Mouse (Mus musculus): ENCODE measurements around the gene Olfm1. TPM values are rescaled to one million over a fixed set of nuclear protein-coding genes. Genes with fewer than 3 reads are reported as not detected.

Gene Olfm1
- total and polyA plus RNA-seq, 3 experiments = 0.20 to 1.3 (median 0.34) TPM

DNA sequence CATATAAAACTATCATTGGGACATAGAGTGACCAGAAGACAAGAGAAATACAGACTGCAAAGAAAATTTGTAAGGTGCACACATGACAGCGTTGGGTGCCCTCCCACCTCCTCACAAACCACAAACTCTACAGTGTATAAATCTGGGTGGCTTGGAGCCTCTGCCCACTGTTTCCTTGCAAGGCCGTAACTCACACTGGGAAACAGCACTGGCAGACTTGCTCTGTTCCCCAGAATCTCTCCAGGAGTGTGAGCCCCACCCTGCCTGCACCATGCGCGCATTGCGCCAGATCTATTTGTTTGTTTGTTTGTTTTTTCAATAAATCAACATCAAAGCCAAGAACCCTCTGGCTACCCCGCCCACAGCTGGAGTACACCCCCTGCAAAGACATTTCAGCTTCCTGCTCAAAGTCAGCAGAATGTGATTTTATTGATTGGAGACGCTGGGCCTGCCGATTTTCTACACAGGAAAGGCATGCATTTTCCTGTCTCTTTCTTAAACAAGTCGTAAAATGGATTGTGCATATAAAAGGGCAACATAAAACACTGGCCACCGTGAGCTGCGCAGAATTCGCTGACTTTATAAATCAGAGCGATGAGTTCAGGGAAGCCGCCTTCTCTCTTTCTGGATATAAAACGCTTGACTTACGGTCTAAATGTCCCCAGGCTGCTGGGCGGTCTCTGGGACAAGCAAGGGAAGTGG lies 48.9 kb downstream of the Olfm1 start:
- H3K4me2 ChIP-seq (ENCODE audit: insufficient read depth, low read depth, poor library complexity, severe bottlenecking) = no peak overlapping the region

DNA sequence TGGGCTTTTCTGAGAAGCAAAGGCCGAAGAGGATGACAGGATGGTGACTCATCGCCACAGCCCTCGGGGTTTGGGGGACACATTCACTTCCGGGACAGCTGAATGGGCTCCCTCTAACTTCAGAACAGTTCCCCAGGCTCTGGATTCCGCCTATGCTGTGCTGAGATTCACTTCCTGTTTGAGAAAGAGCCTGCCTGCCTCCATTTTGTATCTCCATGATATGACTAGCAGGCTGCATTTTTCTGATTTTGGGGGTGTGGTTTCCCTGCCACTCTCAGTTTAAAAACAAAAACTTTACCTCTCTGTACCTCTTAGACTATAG lies 49.4 kb downstream of the Olfm1 start:
- DNase-seq (ENCODE audit: extremely low read depth) = no peak
- peaks cover 0 to 26% of the 10 kb centered on the region in 2 experiments; a peak in 2 of 4 replicates for H3K4me1 ChIP-seq (ENCODE audit: control insufficient read depth in 1 of 2, insufficient read depth in 2 of 2)
- H3K27ac ChIP-seq (ENCODE audit: insufficient read depth, low read depth) = no peak overlapping the region
- no peaks in the 10 kb centered on the region for H3K79me2 ChIP-seq (replicated peaks; ENCODE audit: control insufficient read depth, extremely low read depth, insufficient read depth, poor library complexity, severe bottlenecking)
- dilution Hi-C loops (cut with MboI; ENCODE audit: extremely low pct_ligation_motif_present, extremely low pct_unique_long_range_greater_than_20kb, low sequenced_read_pairs) = no loop called here
- H3K27me3 ChIP-seq (replicated peaks) = peaks cover 8% of the 10 kb centered on the region
- TF ChIP-seq TCF12 (IDR thresholded peaks at IDR 0.05; ENCODE audit: low read depth, low read length) (no peak), ZKSCAN1 (IDR thresholded peaks at IDR 0.05; ENCODE audit: borderline replicate concordance, low read depth, low read length) (no peak), POLR2A (IDR thresholded peaks at IDR 0.05; ENCODE audit: low read depth, low read length) (no peak), POLR2AphosphoS2 (IDR thresholded peaks at IDR 0.05; ENCODE audit: low read depth, low read length) (no peak), NRF1 (IDR thresholded peaks at IDR 0.05; ENCODE audit: low read depth, low read length) (no peak), MAX (IDR thresholded peaks at IDR 0.05; ENCODE audit: low read length) (no peak), CHD2 (IDR thresholded peaks at IDR 0.05; ENCODE audit: low read length) (no peak), SMC3 (IDR thresholded peaks at IDR 0.05; ENCODE audit: low read depth, low read length) (no peak), MAFK (IDR thresholded peaks at IDR 0.05; ENCODE audit: insufficient replicate concordance, low read length) (no peak), CHD1 (IDR thresholded peaks at IDR 0.05; ENCODE audit: low read depth, low read length) (no peak), USF2 (conservative IDR thresholded peaks at IDR 0.05; ENCODE audit: low read depth, low read length) (no peak), TBP (conservative IDR thresholded peaks at IDR 0.05; ENCODE audit: low read depth, low read length) (no peak), RAD21 (IDR thresholded peaks at IDR 0.05; ENCODE audit: low read depth, low read length) (no peak), EP300 (IDR thresholded peaks at IDR 0.05; ENCODE audit: low read length) (no peak), ZNF384 (IDR thresholded peaks at IDR 0.05; ENCODE audit: low read depth, low read length) (no peak), IRF4 (IDR thresholded peaks at IDR 0.05; ENCODE audit: low read depth, low read length) (no peak), JUND (conservative IDR thresholded peaks at IDR 0.05; ENCODE audit: low read depth, low read length) (no peak)
- no peaks in the 10 kb centered on the region for H3K36me3 ChIP-seq (replicated peaks in 1 of 2; ENCODE audit: control insufficient read depth in 1 of 2, insufficient read depth in 1 of 2, low read length in 1 of 2)
- no peak overlapping the region for H3K4me2 ChIP-seq (ENCODE audit: insufficient read depth, low read depth, poor library complexity, severe bottlenecking)
- H3K9me3 ChIP-seq (replicated peaks; ENCODE audit: low read length) = peaks cover 6% of the 10 kb centered on the region
- H3K4me3 ChIP-seq (replicated peaks in 1 of 3; ENCODE audit: low read depth in 2 of 3, low read length in 2 of 3, poor library complexity in 1 of 3) = no peak overlapping the region
- in situ Hi-C loops (cut with MboI; ENCODE audit: low pct_ligation_motif_present, low pct_unique_long_range_greater_than_20kb, low sequenced_read_pairs) = no loop called here
- no peak overlapping the region for H3K9ac ChIP-seq (ENCODE audit: insufficient read depth, low read depth)

More for the DNA sequence above, 48.9 kb downstream of the Olfm1 start:
- H3K4me1 ChIP-seq (ENCODE audit: control insufficient read depth in 1 of 2, insufficient read depth in 2 of 2) = peaks cover 0 to 26% of the 10 kb centered on the region in 2 experiments; a peak in 2 of 4 replicates
- peaks cover 11% of the 10 kb centered on the region for H3K27me3 ChIP-seq (replicated peaks)
- dilution Hi-C loops (cut with MboI; ENCODE audit: extremely low pct_ligation_motif_present, extremely low pct_unique_long_range_greater_than_20kb, low sequenced_read_pairs) = no loop called here
- TF ChIP-seq BHLHE40 (IDR thresholded peaks at IDR 0.05; ENCODE audit: low read depth, low read length) (no peak), RCOR1 (conservative IDR thresholded peaks at IDR 0.05; ENCODE audit: low read depth, low read length) (no peak), MAZ (IDR thresholded peaks at IDR 0.05; ENCODE audit: low read depth, low read length) (no peak), MEF2A (IDR thresholded peaks at IDR 0.05; ENCODE audit: borderline replicate concordance, low read depth, low read length) (no peak), UBTF (IDR thresholded peaks at IDR 0.05; ENCODE audit: low read depth, low read length) (no peak), ETS1 (conservative IDR thresholded peaks at IDR 0.05; ENCODE audit: low read depth, low read length) (no peak), ZMIZ1 (IDR thresholded peaks at IDR 0.05; ENCODE audit: low read depth, low read length) (no peak), SMC3 (IDR thresholded peaks at IDR 0.05; ENCODE audit: low read depth, low read length) (no peak), NRF1 (IDR thresholded peaks at IDR 0.05; ENCODE audit: low read depth, low read length) (no peak), ZNF384 (IDR thresholded peaks at IDR 0.05; ENCODE audit: low read depth, low read length) (no peak), USF1 (IDR thresholded peaks at IDR 0.05; ENCODE audit: low read depth, low read length) (no peak), SIN3A (IDR thresholded peaks at IDR 0.05; ENCODE audit: low read length) (no peak), ZKSCAN1 (IDR thresholded peaks at IDR 0.05; ENCODE audit: borderline replicate concordance, low read depth, low read length) (no peak)
- H3K27ac ChIP-seq (ENCODE audit: insufficient read depth, low read depth) = no peak overlapping the region
- in situ Hi-C loops (cut with MboI; ENCODE audit: low pct_ligation_motif_present, low pct_unique_long_range_greater_than_20kb, low sequenced_read_pairs) = no loop called here
- H3K79me2 ChIP-seq (replicated peaks; ENCODE audit: control insufficient read depth, extremely low read depth, insufficient read depth, poor library complexity, severe bottlenecking) = no peaks in the 10 kb centered on the region
- H3K4me3 ChIP-seq (replicated peaks in 1 of 3; ENCODE audit: low read depth in 2 of 3, low read length in 2 of 3, poor library complexity in 1 of 3) = no peak overlapping the region
- no peaks in the 10 kb centered on the region for H3K36me3 ChIP-seq (replicated peaks in 1 of 2; ENCODE audit: control insufficient read depth in 1 of 2, insufficient read depth in 1 of 2, low read length in 1 of 2)
- H3K9me3 ChIP-seq (replicated peaks; ENCODE audit: low read length) = peaks cover 7% of the 10 kb centered on the region
- no peak overlapping the region for H3K9ac ChIP-seq (ENCODE audit: insufficient read depth, low read depth)
- no peak for DNase-seq (ENCODE audit: extremely low read depth)
